Mouse (Mus musculus) myocyte (in vitro differentiated cells): ENCODE data around the gene St8sia1.

Experiments used
- CEBPB ChIP-seq: IDR thresholded peaks from 2 replicates; pipeline ENCODE4 v1.6.1; 2011; ENCODE audit warnings: mild to moderate bottlenecking, moderate library complexity; ENCODE audit not compliant: poor library complexity, insufficient read depth, severe bottlenecking
- E2F4 ChIP-seq: IDR thresholded peaks from one replicate; pipeline ENCODE4 v1.6.1; 2011; ENCODE audit warnings: mild to moderate bottlenecking, control low read depth, moderate library complexity; ENCODE audit not compliant: insufficient read depth
- MAX ChIP-seq: IDR thresholded peaks from one replicate; pipeline ENCODE4 v1.6.1; 2011; ENCODE audit warnings: low read depth, mild to moderate bottlenecking, control low read depth
- MYOD1 ChIP-seq, 3 experiments: IDR thresholded peaks; one replicate each; pipeline ENCODE4 v1.6.1; 2011; ENCODE audit warnings: control low read depth in 2 of 3, low read depth in 2 of 3, mild to moderate bottlenecking in 2 of 3, moderate library complexity in 1 of 3; ENCODE audit not compliant: insufficient read length in 2 of 3, control insufficient read depth in 1 of 3
- MYOG ChIP-seq, 3 experiments: IDR thresholded peaks; one replicate each; pipeline ENCODE4 v1.6.1; 2011; ENCODE audit warnings: control low read depth in 2 of 3, low read depth in 2 of 3, mild to moderate bottlenecking in 2 of 3; ENCODE audit not compliant: insufficient read length in 2 of 3, control insufficient read depth in 1 of 3, insufficient read depth in 1 of 3
- POLR2A ChIP-seq: IDR thresholded peaks from one replicate; pipeline ENCODE4 v1.6.1; 2011; ENCODE audit warnings: low read depth, mild to moderate bottlenecking, control low read depth, moderate library complexity; ENCODE audit not compliant: insufficient read length
- POLR2AphosphoS2 ChIP-seq: IDR thresholded peaks from one replicate; pipeline ENCODE4 v1.6.1; 2011; ENCODE audit warnings: low read depth, control low read depth; ENCODE audit not compliant: insufficient read length
- SRF ChIP-seq: IDR thresholded peaks from one replicate; pipeline ENCODE4 v1.6.1; 2011; ENCODE audit warnings: low read depth; ENCODE audit not compliant: control insufficient read depth, insufficient read length
- TCF12 ChIP-seq: IDR thresholded peaks from one replicate; pipeline ENCODE4 v1.6.1; 2011; ENCODE audit warnings: mild to moderate bottlenecking, control low read depth; ENCODE audit not compliant: poor library complexity, insufficient read depth, severe bottlenecking
- TCF3 ChIP-seq: IDR thresholded peaks from one replicate; pipeline ENCODE4 v1.6.1; 2011; ENCODE audit warnings: low read depth, control low read depth; ENCODE audit not compliant: insufficient read length
- USF1 ChIP-seq: IDR thresholded peaks from one replicate; pipeline ENCODE4 v1.6.1; 2011; ENCODE audit warnings: low read depth, mild to moderate bottlenecking, control low read depth, moderate library complexity

GRCm38 (mm10) chr6:142925374-142925773, 38.9 kb downstream of the St8sia1 start:
- TF ChIP-seq POLR2AphosphoS2 (no peak), POLR2A (no peak), USF1 (no peak), MAX (no peak), TCF12 (no peak), SRF (no peak), CEBPB (no peak), E2F4 (no peak), MYOD1 (IDR thresholded peaks at IDR 0.05; ENCODE audit: control insufficient read depth in 1 of 3, insufficient read length in 2 of 3, low read depth in 2 of 3) (no peak), TCF3 (no peak), MYOG (IDR thresholded peaks at IDR 0.05; ENCODE audit: control insufficient read depth in 1 of 3, insufficient read depth in 1 of 3, insufficient read length in 2 of 3, low read depth in 2 of 3) (no peak)
